Mouse (Mus musculus) liver, embryonic 15.5 days (tissue): Measurements from ENCODE around the gene Eda2r. TPM values are rescaled to one million over a fixed set of nuclear protein-coding genes. Genes with fewer than 3 reads are reported as not detected.
A peak's percentile ranks its signal among the peaks of the same experiment; 100 is the strongest.

Source experiments
- ATAC-seq: fragments of 200-750 bp; cut with Nextera tagmentation; 2 replicates; pipeline ENCODE4 v1.8.0; 2017; ENCODE audit warnings: moderate number of reproducible peaks, mild to moderate bottlenecking, moderate library complexity; ENCODE audit not compliant: insufficient read depth
- H3K27ac ChIP-seq: fragments of 300-500 bp; sonication (generic); replicated peaks from 2 replicates; pipeline ENCODE4 v1.5.1; 2015; ENCODE audit warnings: mild to moderate bottlenecking, inconsistent platforms
- H3K27me3 ChIP-seq: fragments of 300-500 bp; sonication (generic); 2 replicates; pipeline ENCODE4 v1.6.1; 2015; ENCODE audit warnings: mild to moderate bottlenecking, inconsistent platforms
- H3K36me3 ChIP-seq: fragments of 300-500 bp; sonication (generic); replicated peaks from 2 replicates; pipeline ENCODE4 v1.6.1; 2015; ENCODE audit warnings: moderate library complexity, mild to moderate bottlenecking, inconsistent platforms
- H3K4me1 ChIP-seq: fragments of 300-500 bp; sonication (generic); replicated peaks from 2 replicates; pipeline ENCODE4 v1.6.1; 2015; ENCODE audit warnings: inconsistent platforms
- H3K4me2 ChIP-seq: fragments of 300-500 bp; sonication (generic); 2 replicates; pipeline ENCODE4 v1.6.1; 2015; ENCODE audit warnings: moderate library complexity, mild to moderate bottlenecking, inconsistent platforms
- H3K4me3 ChIP-seq: fragments of 300-500 bp; sonication (generic); replicated peaks from 2 replicates; pipeline ENCODE4 v1.5.1; 2015; ENCODE audit warnings: mild to moderate bottlenecking, inconsistent platforms
- H3K9ac ChIP-seq: fragments of 300-500 bp; sonication (generic); 2 replicates; pipeline ENCODE4 v1.6.1; 2015; ENCODE audit warnings: moderate library complexity, mild to moderate bottlenecking, inconsistent platforms
- H3K9me3 ChIP-seq: fragments of 300-500 bp; sonication (generic); replicated peaks from 2 replicates; pipeline ENCODE4 v1.6.1; 2016; ENCODE audit warnings: inconsistent platforms
- WGBS: fragments of 180-500 bp; shearing (Covaris S2); methylation state at CpG from one replicate; pipeline ENCODE4 v1.1.7; 2015; ENCODE audit warnings: mixed read lengths; ENCODE audit not compliant: insufficient replicate concordance; 5-methylcytosine and 5-hydroxymethylcytosine counted together
- polyA plus RNA-seq: library from polyadenylated mRNA; unstranded; fragments of >200 nt; fragmentation: Nextera tagmentation; extraction: Ambion mirVana; gene quantifications from 2 replicates; pipeline ENCODE4 v1.2.1, GENCODE M21; 2015

Eda2r gene
- 0.06 and 0.25 TPM in 2 replicates for polyA plus RNA-seq

DNA sequence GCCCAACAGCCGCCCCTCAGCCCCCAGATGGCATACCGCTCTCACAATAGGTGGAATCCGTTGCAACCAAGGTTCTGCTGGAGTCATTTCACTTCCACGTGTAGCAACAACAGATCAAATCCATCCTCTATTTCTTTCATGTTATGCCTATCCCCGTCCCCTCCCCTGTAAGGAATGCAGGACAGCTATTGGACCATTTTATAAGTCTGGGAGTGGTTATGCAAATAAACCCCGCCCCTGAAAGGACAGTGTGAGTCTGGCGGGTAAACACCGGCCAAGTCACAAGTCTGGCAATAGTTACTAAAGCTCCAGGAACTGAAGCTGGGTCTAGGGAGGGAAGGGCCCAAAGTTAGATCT, at the start of gene Eda2r:
Gene Eda2r, minus strand, starts transcription at position 152 of the 357 bp plus-strand sequence.
- H3K9ac ChIP-seq = no peak within 1 kb of the TSS
- 11% methylated on average over 8 of the region's 8 CpGs for WGBS
- no peaks in the 10 kb centered on the region for H3K27me3 ChIP-seq
- no peaks in the 10 kb centered on the region for H3K9me3 ChIP-seq
- H3K36me3 ChIP-seq = no peaks in the 10 kb centered on the region
- no peak within 1 kb of the TSS for H3K27ac ChIP-seq
- H3K4me3 ChIP-seq = no peak within 1 kb of the TSS
- peak; percentile 69 for ATAC-seq
- no peaks in the 10 kb centered on the region for H3K4me1 ChIP-seq
- no peak within 1 kb of the TSS for H3K4me2 ChIP-seq

DNA sequence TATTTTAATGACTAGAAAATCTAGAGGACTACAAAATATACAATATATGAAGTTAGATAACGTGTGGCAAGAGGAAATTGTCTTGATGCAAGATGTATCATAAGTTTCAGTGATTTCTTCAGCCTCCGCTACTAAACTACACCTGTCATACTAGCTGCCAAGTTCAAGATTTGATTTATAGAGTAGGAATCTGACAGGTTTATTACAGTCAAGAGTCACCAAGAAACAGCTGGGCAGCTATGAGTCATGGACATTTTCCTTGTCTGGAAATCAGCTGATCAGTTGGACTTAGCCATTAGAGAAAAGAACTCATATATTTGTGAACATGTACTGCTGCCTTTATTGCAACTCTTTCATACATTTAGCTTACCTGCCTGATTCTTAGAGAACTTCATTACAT, 20.9 kb upstream of the Eda2r start:
- Histone ChIP-seq H3K4me2 (no peak overlapping the region), H3K4me1 (no peaks in the 10 kb centered on the region), H3K27ac (no peak overlapping the region), H3K27me3 (no peaks in the 10 kb centered on the region), H3K36me3 (no peaks in the 10 kb centered on the region), H3K9ac (no peak overlapping the region), H3K9me3 (no peaks in the 10 kb centered on the region), H3K4me3 (no peak overlapping the region)
- no peak for ATAC-seq
- WGBS = 50% methylated on average over 2 of the region's 2 CpGs

DNA sequence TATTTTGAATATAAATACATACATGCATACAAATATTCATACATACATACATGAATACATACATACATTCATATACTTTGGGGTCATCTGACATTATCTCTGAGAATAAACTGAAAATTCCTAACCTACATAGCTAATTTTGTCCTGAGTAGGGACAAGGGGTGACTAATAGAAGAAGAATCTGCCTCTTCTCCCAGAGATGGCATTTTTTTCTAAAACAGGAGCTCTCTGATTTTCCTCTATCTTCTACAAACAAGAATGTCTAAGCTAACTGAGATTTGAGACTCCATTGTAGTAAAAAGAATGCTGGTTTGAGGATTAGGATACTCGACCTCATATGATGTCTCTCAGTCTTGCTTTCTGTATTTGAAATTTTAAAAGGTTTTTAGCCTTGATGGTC, 1.1 kb upstream of the Eda2r start:
- H3K36me3 ChIP-seq = no peaks in the 10 kb centered on the region
- no peaks in the 10 kb centered on the region for H3K4me1 ChIP-seq
- no peak overlapping the region for H3K27ac ChIP-seq
- H3K4me2 ChIP-seq = no peak overlapping the region
- no peak overlapping the region for H3K4me3 ChIP-seq
- no peaks in the 10 kb centered on the region for H3K27me3 ChIP-seq
- ATAC-seq = no peak
- no peaks in the 10 kb centered on the region for H3K9me3 ChIP-seq
- H3K9ac ChIP-seq = no peak overlapping the region
- WGBS = 28% methylated on average over 1 of the region's 1 CpGs

DNA sequence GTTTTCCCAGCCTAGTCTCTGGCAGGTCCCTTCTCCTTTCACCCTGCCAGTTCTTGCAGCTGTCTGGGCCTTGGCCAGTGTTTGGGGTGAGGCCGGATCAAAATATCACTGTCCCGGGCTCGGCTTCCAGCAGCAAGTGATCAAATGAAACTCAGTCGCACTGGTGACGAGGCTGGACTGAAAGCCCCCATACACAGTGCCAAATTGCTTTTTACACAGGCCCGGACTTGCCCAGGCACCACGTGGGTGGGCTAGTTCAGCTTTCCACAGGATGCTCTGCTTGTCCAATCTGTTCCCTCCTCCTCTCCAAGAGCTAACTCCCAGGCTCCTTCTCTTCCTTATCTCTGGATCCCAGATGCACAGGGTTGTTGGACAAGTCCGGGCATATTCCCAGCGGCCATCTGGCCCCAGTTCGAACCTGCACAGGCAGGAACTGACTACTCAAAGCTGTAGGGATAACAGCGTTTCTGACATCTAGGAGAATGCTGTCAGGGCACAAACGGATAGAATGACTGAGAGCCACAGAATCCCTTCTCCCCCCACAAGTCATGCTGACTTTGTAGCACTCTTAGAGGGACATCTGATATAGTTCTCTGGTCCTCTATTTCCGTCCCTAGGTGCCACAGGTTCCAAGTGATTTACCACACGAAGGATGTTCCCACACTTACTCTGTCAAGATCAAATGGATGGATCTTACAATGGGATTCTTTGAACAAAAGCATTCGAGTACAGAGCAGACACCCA, 523 bp downstream of the Eda2r start:
- Histone ChIP-seq H3K4me1 (no peaks in the 10 kb centered on the region), H3K9ac (no peak overlapping the region), H3K9me3 (no peaks in the 10 kb centered on the region), H3K27me3 (no peaks in the 10 kb centered on the region), H3K27ac (no peak overlapping the region), H3K36me3 (no peaks in the 10 kb centered on the region), H3K4me2 (no peak overlapping the region), H3K4me3 (no peak overlapping the region)
- 20% methylated on average over 15 of the region's 15 CpGs for WGBS
- no peak for ATAC-seq

DNA sequence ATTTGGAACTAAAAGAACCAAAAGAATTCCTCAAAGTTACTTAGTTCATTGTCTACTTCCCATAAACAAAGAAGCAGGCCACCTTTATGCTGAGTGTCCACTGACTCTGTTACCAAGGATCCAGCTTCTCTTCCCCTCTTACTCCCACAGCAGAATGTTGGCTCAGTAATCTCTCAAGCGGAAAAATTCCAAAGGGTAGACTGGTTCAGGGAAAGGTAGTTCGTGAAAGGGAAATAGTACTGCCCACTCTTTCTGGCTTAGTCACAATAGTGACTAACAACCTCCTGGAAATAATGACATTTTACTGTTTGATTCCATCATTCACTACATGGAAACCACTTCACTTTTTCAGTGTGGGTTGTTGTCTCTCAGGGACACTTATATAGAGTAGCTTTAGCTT, 4.2 kb downstream of the Eda2r start:
- no peak overlapping the region for H3K9ac ChIP-seq
- H3K4me1 ChIP-seq = no peaks in the 10 kb centered on the region
- ATAC-seq = no peak
- no peak overlapping the region for H3K4me3 ChIP-seq
- no peaks in the 10 kb centered on the region for H3K36me3 ChIP-seq
- 61% methylated on average over 2 of the region's 2 CpGs for WGBS
- H3K27ac ChIP-seq = no peak overlapping the region
- H3K27me3 ChIP-seq = no peaks in the 10 kb centered on the region
- no peaks in the 10 kb centered on the region for H3K9me3 ChIP-seq
- no peak overlapping the region for H3K4me2 ChIP-seq

DNA sequence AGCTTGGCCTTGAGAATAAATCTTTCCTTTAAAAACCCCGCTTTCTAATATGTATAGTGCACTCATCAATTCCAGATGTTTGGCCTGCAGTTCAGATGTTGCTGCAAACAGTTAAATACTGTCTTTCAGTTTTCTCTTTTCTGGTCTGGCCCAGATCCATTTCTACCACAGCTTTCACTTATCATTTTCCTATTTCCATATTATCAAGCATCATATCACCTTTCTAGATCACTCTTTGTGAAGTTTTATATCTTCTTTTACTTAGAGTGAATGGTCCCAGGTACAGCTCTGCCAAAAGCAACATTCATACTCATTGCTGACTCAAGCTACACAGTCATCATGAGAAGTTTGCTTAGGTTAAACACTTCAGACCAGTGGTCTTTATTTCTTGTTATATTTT, 7.8 kb downstream of the Eda2r start:
- no peak overlapping the region for H3K4me2 ChIP-seq
- no peaks in the 10 kb centered on the region for H3K9me3 ChIP-seq
- H3K4me1 ChIP-seq = no peaks in the 10 kb centered on the region
- no peak overlapping the region for H3K4me3 ChIP-seq
- H3K27me3 ChIP-seq = no peaks in the 10 kb centered on the region
- H3K36me3 ChIP-seq = no peaks in the 10 kb centered on the region
- no peak overlapping the region for H3K27ac ChIP-seq
- H3K9ac ChIP-seq = no peak overlapping the region
- no peak for ATAC-seq
- WGBS = 54% methylated on average over 1 of the region's 1 CpGs

DNA sequence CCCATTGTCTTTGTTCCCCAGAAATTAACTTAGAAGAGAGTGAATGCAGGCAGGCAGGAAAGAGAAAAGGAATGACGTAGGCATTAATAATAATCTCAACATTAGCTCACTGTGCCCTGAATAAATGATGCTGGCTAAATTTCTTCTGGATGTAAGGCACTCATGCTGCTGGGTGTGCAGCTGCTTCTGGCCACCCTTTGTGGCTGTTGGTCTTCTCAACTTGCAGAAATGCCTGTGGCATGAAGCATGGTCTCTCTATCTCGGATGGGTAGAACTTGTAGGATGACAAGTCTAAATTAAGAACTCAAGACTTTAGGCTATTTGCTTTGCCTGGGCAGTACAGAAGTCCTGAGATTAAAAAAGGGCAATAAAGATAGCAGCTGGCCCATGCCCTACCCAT, 8.3 kb downstream of the Eda2r start:
- Histone ChIP-seq H3K27ac (no peak overlapping the region), H3K4me1 (no peaks in the 10 kb centered on the region), H3K9me3 (no peaks in the 10 kb centered on the region), H3K4me2 (no peak overlapping the region), H3K27me3 (no peaks in the 10 kb centered on the region), H3K4me3 (no peak overlapping the region), H3K36me3 (no peaks in the 10 kb centered on the region), H3K9ac (no peak overlapping the region)
- 65% methylated on average over 2 of the region's 2 CpGs for WGBS
- no peak for ATAC-seq

DNA sequence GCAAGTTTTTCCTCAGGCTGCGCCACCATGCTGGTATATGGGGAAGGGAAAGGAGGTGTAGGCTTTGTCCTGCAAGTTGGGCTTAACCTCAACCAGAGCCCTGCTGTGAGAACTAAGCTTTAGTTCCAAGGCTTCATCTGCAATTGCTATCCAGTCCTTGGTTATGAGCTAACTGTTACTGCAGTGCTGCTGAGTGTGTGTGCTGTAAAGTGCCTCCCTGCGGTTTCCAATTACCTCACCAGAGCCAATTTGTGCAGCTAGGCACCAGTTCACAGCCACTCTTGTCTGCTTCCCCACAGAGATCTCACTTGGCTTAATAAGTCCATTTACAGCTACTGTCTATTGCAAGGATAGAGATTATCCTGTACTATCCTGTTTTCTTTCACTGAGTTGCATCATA, 16.1 kb downstream of the Eda2r start:
- H3K9me3 ChIP-seq = no peaks in the 10 kb centered on the region
- H3K27me3 ChIP-seq = no peaks in the 10 kb centered on the region
- no peaks in the 10 kb centered on the region for H3K36me3 ChIP-seq
- no peak overlapping the region for H3K27ac ChIP-seq
- H3K4me1 ChIP-seq = no peaks in the 10 kb centered on the region
- no peak overlapping the region for H3K4me2 ChIP-seq
- H3K4me3 ChIP-seq = no peak overlapping the region
- WGBS = 39% methylated on average over 2 of the region's 2 CpGs
- ATAC-seq = no peak
- no peak overlapping the region for H3K9ac ChIP-seq

DNA sequence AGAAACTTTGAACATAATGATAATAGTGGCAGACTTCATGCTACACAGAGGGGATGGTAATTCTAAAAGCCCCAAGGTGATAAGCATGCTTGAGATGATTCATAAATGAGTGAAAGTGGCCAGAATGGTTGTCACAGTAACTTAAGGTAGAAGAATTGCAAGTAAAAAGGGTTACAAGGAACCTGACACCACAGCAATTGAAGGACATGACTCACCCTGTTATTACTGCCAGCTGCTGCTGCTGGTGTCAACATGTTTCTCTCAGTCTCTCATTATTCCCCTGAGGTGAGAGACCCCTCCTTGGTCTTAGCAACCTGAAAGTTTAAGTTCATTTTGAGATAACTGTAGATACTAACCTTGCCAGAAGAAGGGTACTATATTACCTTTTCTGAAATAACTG, 49.1 kb downstream of the Eda2r start:
- Histone ChIP-seq H3K4me1 (no peaks in the 10 kb centered on the region), H3K27me3 (no peaks in the 10 kb centered on the region), H3K9ac (no peak overlapping the region), H3K9me3 (no peaks in the 10 kb centered on the region), H3K27ac (no peak overlapping the region), H3K4me2 (no peak overlapping the region), H3K36me3 (no peaks in the 10 kb centered on the region), H3K4me3 (no peak overlapping the region)
- ATAC-seq = no peak
